Mouse (Mus musculus): ENCODE results near the gene Olfr1055.
"Not testable (repeated sequence)": the region's sequence is repeated elsewhere in the genome, so short reads cannot be mapped to it uniquely, and the experiment has no call there.

Olfr1055 gene

GRCm38 (mm10) chr2:86350184-86350583 is at the start of gene Olfr1055:
Gene Olfr1055, minus strand, starts transcription at chr2:86350284.
- DNase-seq (ENCODE audit: low spot score in 2 of 2), result no peak

DNA sequence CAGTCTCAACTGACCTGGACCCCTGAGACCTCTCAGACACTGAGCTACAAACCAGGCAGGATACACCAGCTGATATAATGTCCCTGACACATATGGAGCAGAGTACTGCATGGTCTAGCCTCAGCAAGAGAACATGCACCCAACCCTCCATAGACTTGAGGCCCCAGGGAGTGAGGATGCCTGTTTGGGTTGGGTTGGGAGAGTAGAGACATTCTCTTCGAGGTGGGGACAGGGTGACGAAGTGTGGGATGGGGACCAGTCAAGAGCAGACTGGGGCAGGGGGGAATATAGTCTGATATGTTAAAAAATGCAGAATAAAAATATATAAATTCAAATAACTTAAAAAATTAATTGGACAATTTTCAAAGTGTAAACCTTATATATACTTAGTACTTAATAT is 45.0 kb upstream of the Olfr1055 start:
- DNase-seq (ENCODE audit: low spot score in 2 of 2), result no peak

DNA sequence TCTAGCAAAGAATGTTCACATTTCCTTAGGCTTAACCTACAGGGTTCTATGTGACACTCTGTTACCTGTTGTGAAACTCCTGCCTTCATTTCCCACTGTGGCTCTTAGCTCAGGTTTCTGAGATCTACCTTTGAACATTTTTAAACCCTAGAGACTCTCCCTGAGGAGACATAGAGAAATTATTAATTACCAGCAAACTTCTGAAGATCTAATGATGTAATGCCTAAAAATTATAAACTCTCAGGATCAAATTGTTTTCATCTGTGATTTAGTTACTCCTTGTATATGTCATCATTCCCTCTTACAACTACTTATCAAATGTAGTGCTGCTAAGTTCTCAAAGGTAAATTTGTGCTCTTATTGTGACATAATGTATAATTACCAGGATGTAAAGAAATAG is 38.4 kb upstream of the Olfr1055 start, which contains the start of gene Olfr1058:
Gene Olfr1058, minus strand, starts transcription at position 101 of the 400 bp plus-strand sequence.
- DNase-seq (ENCODE audit: low spot score in 2 of 2), result not testable (repeated sequence)

DNA sequence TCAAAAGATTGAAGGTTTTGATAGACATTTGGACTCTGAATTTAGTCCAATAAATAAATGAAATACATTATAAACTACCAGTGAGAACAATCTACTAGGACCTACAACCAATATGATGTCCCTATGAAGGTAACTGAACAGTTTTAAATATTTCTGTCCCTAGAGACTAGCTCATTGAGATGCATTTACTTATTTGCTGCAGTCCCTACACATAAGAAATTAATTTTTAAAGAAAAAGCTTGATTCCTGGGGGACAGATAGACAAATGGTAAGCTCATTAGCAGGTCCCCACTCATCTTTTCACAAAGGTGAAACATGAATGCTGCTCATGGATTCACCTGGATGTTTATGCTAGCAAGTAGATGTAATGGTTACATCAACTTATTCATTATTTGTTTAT is 28.2 kb upstream of the Olfr1055 start, which contains the start of gene Olfr1057:
Gene Olfr1057, minus strand, starts transcription at position 101 of the 400 bp plus-strand sequence.
- DNase-seq (ENCODE audit: low spot score in 2 of 2), result no peak

- not testable (repeated sequence) for DNase-seq (ENCODE audit: low spot score in 2 of 2)
These were observed 16.3 kb upstream of the Olfr1055 start for GRCm38 (mm10) chr2:86366342-86366741.

DNA sequence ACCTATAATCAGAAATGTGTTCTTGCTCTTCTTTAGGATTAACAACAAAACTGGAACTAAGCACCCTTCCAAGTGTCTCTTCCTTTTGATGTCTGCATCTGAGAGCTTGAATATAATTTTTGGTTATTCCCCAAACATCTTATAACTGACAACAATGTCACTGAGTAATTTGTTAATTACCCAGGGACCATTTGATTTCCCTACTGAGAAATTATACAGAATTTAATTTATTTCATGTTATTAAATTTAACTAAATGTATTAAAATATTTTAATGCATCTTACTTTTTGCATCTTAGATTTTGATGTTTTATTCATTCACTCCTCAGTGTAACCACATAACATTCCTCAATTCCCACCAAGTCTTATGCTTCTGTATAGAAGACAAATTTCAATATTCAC is 12.3 kb upstream of the Olfr1055 start, which contains the start of gene Olfr1056:
Gene Olfr1056, minus strand, starts transcription at position 101 of the 400 bp plus-strand sequence.
- DNase-seq (ENCODE audit: low spot score in 2 of 2), result no peak

- not testable (repeated sequence) for DNase-seq (ENCODE audit: low spot score in 2 of 2)
These were observed 1.7 kb upstream of the Olfr1055 start for GRCm38 (mm10) chr2:86351751-86352150.

- no peak for DNase-seq (ENCODE audit: low spot score in 2 of 2)
These were observed 14.8 kb downstream of the Olfr1055 start, which contains the start of gene Olfr1054 for GRCm38 (mm10) chr2:86335333-86335732. Gene Olfr1054, minus strand, starts transcription at chr2:86335433.

- no peak for DNase-seq (ENCODE audit: low spot score in 2 of 2)
These were observed 34.9 kb downstream of the Olfr1055 start, which contains the start of gene Olfr1053 for GRCm38 (mm10) chr2:86315184-86315583. Gene Olfr1053, minus strand, starts transcription at chr2:86315284.

Data from spleen, postnatal 4 days (tissue).